Mouse (Mus musculus) embryonic fibroblast, embryonic 13.5 days (primary cell): ENCODE results near the gene Xylt2.

ENCODE experiments used
- CTCF ChIP-seq: IDR thresholded peaks from 2 replicates; pipeline ENCODE4 v1.5.1; 2011; ENCODE audit warnings: mild to moderate bottlenecking, control low read depth, low read length, moderate library complexity, borderline replicate concordance; ENCODE audit not compliant: insufficient read depth
- POLR2A ChIP-seq: IDR thresholded peaks from 2 replicates; pipeline ENCODE4 v1.6.1; 2011; ENCODE audit warnings: low read depth, mild to moderate bottlenecking, control low read depth, low read length, moderate library complexity

- TF ChIP-seq CTCF (no peak), POLR2A (no peak)
Observed at GRCm38 (mm10) chr11:94620766-94621457, 56.4 kb downstream of the Xylt2 start.
